Mouse (Mus musculus): Measurements from ENCODE around the gene AF067063. TPM values are rescaled to one million over a fixed set of nuclear protein-coding genes. Genes with fewer than 3 reads are reported as not detected.
"Not testable (repeated sequence)": the region's sequence is repeated elsewhere in the genome, so short reads cannot be mapped to it uniquely, and the experiment has no call there.

The AF067063 gene
- not detected for total RNA-seq (2021)
- long read RNA-seq, experiment 1, result 0 reads
- long read RNA-seq, experiment 2, result 0 reads

GRCm38 (mm10) chr13:119830116-119830515 lies at the start of gene AF067063:
AF067063 (minus strand) TSS chr13:119830216.
- intact Hi-C loops (cut with DNase I); DNase-seq (ENCODE audit: low spot score in 2 of 2): not testable (repeated sequence)

GRCm38 (mm10) chr13:119864395-119864999 lies 34.5 kb upstream of the AF067063 start:
- intact Hi-C loops (cut with DNase I); DNase-seq (ENCODE audit: low spot score in 2 of 2): not testable (repeated sequence)

- intact Hi-C loops (cut with DNase I); DNase-seq (ENCODE audit: low spot score in 2 of 2): not testable (repeated sequence)
These were observed 32.4 kb upstream of the AF067063 start for GRCm38 (mm10) chr13:119862399-119862798.

GRCm38 (mm10) chr13:119839982-119840381 lies 10.0 kb upstream of the AF067063 start:
- peak in 1 of 2 experiments; percentile 23 for DNase-seq (ENCODE audit: low spot score in 2 of 2)
- intact Hi-C loops (cut with DNase I), result not testable (repeated sequence)

- intact Hi-C loops (cut with DNase I), result not testable (repeated sequence)
- DNase-seq (ENCODE audit: low spot score in 2 of 2), result peak; percentile 37 to 52
These were observed 7.8 kb upstream of the AF067063 start for GRCm38 (mm10) chr13:119837719-119838337.

- peak in 1 of 2 experiments; percentile 7 for DNase-seq (ENCODE audit: low spot score in 2 of 2)
- intact Hi-C loops (cut with DNase I), result not testable (repeated sequence)
These were observed 6.4 kb upstream of the AF067063 start for GRCm38 (mm10) chr13:119836324-119836811.

- intact Hi-C loops (cut with DNase I), result not testable (repeated sequence)
- peak; percentile 33 to 48 for DNase-seq (ENCODE audit: low spot score in 2 of 2)
These were observed 5.5 kb upstream of the AF067063 start, which contains the start of gene D13Ertd608e for GRCm38 (mm10) chr13:119835320-119836056. D13Ertd608e (plus strand) TSS chr13:119836006.

- DNase-seq (ENCODE audit: low spot score in 2 of 2), result no peak
- intact Hi-C loops (cut with DNase I), result no loop called here
These were observed 12.3 kb downstream of the AF067063 start for GRCm38 (mm10) chr13:119817579-119818206.

- intact Hi-C loops (cut with DNase I), result no loop called here
These were observed 13.2 kb downstream of the AF067063 start for GRCm38 (mm10) chr13:119816798-119817197.

GRCm38 (mm10) chr13:119810031-119810430 lies 20.0 kb downstream of the AF067063 start:
- DNase-seq (ENCODE audit: low spot score in 2 of 2), result no peak
- intact Hi-C loops (cut with DNase I), result no loop called here

More at GRCm38 (mm10) chr13:119816798-119817197, 13.2 kb downstream of the AF067063 start:
- no peak for DNase-seq (ENCODE audit: low spot score in 2 of 2)

- DNase-seq (ENCODE audit: low spot score in 2 of 2), result no peak
- intact Hi-C loops (cut with DNase I), result no loop called here
These were observed 21.1 kb downstream of the AF067063 start for GRCm38 (mm10) chr13:119808937-119809336.

GRCm38 (mm10) chr13:119797656-119798055 lies 32.4 kb downstream of the AF067063 start:
- DNase-seq (ENCODE audit: low spot score in 2 of 2), result peak in 1 of 2 experiments; percentile 69

GRCm38 (mm10) chr13:119792791-119793404 lies 37.1 kb downstream of the AF067063 start:
- no peak for DNase-seq (ENCODE audit: low spot score in 2 of 2)
- intact Hi-C loops (cut with DNase I), result loop anchor here (5.0 kb wide), 1 partner anchor 36 kb away; the partner anchor contains the start of gene Nim1k

More at GRCm38 (mm10) chr13:119797656-119798055, 32.4 kb downstream of the AF067063 start:
- intact Hi-C loops (cut with DNase I), result no loop called here

- DNase-seq (ENCODE audit: low spot score in 2 of 2), result no peak
- intact Hi-C loops (cut with DNase I), result loop anchor here (5.0 kb wide), 1 partner anchor 34 kb away; the partner anchor contains the start of gene Nim1k
These were observed 38.4 kb downstream of the AF067063 start for GRCm38 (mm10) chr13:119791580-119792135.

- peak; percentile 95 to 96 for DNase-seq (ENCODE audit: low spot score in 2 of 2)
- intact Hi-C loops (cut with DNase I), result loop anchor here (5.0 kb wide), 1 partner anchor 34 kb away; the partner anchor contains the start of gene Nim1k
These were observed 39.0 kb downstream of the AF067063 start, which contains the start of gene Zfp131 for GRCm38 (mm10) chr13:119790761-119791579. Zfp131 (minus strand) TSS chr13:119790889.

GRCm38 (mm10) chr13:119789851-119790717 lies 39.9 kb downstream of the AF067063 start:
- DNase-seq (ENCODE audit: low spot score in 2 of 2), result peak; percentile 67 to 71
- intact Hi-C loops (cut with DNase I), result loop anchor here (5.0 kb wide), 2 partner anchors 33 to 98 kb away; partner anchors contain the start of genes Hmgcs1 and Nim1k

All from left cerebral cortex, postnatal 14 days (tissue).